20 mouse cellular contexts compared by ENCODE assay signal in the genomic region with DNA sequence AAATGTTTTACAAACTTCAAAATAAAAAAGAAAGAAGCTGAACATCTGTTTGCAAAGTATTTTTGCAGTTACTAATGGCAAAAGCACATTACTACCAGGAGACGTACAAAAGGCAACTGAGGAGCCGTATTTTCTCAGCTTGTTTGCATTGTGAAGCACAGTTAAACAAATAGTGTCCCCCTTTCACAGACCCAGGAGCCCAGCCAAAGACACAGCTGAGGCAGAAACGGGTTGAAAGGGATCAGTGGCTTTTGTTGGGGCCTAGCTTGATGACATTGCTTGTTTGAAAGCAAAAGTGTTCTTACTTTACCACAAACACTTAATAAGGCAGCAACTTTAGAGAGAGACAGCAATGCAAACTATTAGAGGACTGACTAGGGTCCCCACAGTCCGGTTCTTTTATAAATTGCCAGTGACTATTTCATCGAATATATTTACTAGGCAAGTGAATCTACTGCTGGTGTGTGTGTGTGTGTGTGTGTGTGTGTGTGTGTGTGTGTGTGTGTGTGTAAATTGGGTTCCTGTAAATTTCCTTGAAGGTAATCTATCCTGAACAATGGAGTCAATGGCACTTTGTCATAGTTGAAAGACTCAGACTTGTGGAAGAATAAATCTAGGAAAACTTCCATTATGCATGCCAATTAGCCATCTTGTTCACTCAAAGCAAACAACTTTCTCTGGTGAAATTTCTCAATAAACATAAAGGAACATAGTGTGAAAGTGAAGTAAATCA. TPM values are rescaled to one million over a fixed set of nuclear protein-coding genes. Genes with fewer than 3 reads are reported as not detected.
DNase-seq lines count a peak whose midpoint lies in the region; ATAC-seq and TF ChIP-seq lines count a peak whose summit lies in the region.
"Had no signal": no experiment of that assay in that cellular context is flagged by ENCODE, and none has a peak within 500 bp of the region (broad histone marks: within the 10 kb centered on the region; RNA-seq: fewer than 3 reads in every experiment).

No protein-coding gene starts in this region.

- no peak for TF ChIP-seq CTCF in lung, embryonic 14.5 days (IDR thresholded peaks at IDR 0.05; ENCODE audit: low read depth)
- no peak for TF ChIP-seq CTCF in liver, postnatal 0 days (IDR thresholded peaks at IDR 0.05; ENCODE audit: low read depth)

- H3K9ac ChIP-seq in forebrain, embryonic 14.5 days (ENCODE audit: low read length) = no peak overlapping the region
- no peak overlapping the region for H3K9ac ChIP-seq in forebrain, embryonic 12.5 days
- no peak overlapping the region for H3K9ac ChIP-seq in lung, embryonic 14.5 days
- no peak overlapping the region for H3K9ac ChIP-seq in neural tube, embryonic 11.5 days (ENCODE audit: low read length)
- no peak overlapping the region for H3K9ac ChIP-seq in liver, postnatal 0 days (replicated peaks)
- H3K9ac ChIP-seq: embryonic facial prominence, embryonic 15.5 days; heart, embryonic 15.5 days; hindbrain, embryonic 15.5 days had no signal

- peak; percentile 51 for DNase-seq in forebrain, embryonic 14.5 days (ENCODE audit: low spot score)
- peak; percentile 36 for DNase-seq in lung, embryonic 14.5 days
- DNase-seq in lung, postnatal 4 days = no peak
- DNase-seq in embryo, embryonic 11 days = peak; percentile 43
- DNase-seq in neural tube, embryonic 11.5 days (ENCODE audit: low spot score) = peak; percentile 15
- DNase-seq in liver, postnatal 0 days = no peak
- DNase-seq in spleen, postnatal 36 days (ENCODE audit: low spot score in 2 of 2) = no peak
- DNase-seq: cerebellum, adult 11-12 months; gastrocnemius, adult 2 months; heart, adult 18-20 months; kidney, adult 11 months; liver; lung, adult 18-20 months; lung, postnatal 36 days; retina, postnatal 1 day had no signal

- 0 out of 2 replicates have a peak, but pooled peaks have one; percentile 37 for ATAC-seq in forebrain, embryonic 14.5 days
- no peak; the same call in 1 of the 2 replicates for ATAC-seq in forebrain, embryonic 12.5 days (ENCODE audit: low FRiP score)
- no peak for ATAC-seq in lung, embryonic 14.5 days (ENCODE audit: insufficient read depth)
- peak; percentile 67 for ATAC-seq in neural tube, embryonic 11.5 days (ENCODE audit: insufficient read depth, low FRiP score, low TSS enrichment)
- no peak for ATAC-seq in liver, postnatal 0 days

- 8% methylated on average over 5 of the region's 5 CpGs for WGBS in forebrain, embryonic 14.5 days
- WGBS in forebrain, embryonic 12.5 days = 17% methylated on average over 5 of the region's 5 CpGs
- WGBS in lung, embryonic 14.5 days = 42% methylated on average over 5 of the region's 5 CpGs
- 30% methylated on average over 5 of the region's 5 CpGs for WGBS in neural tube, embryonic 11.5 days
- WGBS in liver, postnatal 0 days (ENCODE audit: insufficient replicate concordance) = 60% methylated on average over 5 of the region's 5 CpGs

- no peaks in the 10 kb centered on the region for H3K4me1 ChIP-seq in forebrain, embryonic 14.5 days (ENCODE audit: control insufficient read depth, insufficient read depth, low read length)
- H3K4me1 ChIP-seq in forebrain, embryonic 12.5 days = peaks cover 9% of the 10 kb centered on the region
- no peaks in the 10 kb centered on the region for H3K4me1 ChIP-seq in lung, embryonic 14.5 days (ENCODE audit: insufficient read depth)
- no peaks in the 10 kb centered on the region for H3K4me1 ChIP-seq in neural tube, embryonic 11.5 days (ENCODE audit: control insufficient read depth, insufficient read depth, low read length)
- H3K4me1 ChIP-seq in liver, postnatal 0 days (ENCODE audit: insufficient read depth) = no peaks in the 10 kb centered on the region
- H3K4me1 ChIP-seq: embryonic facial prominence, embryonic 15.5 days; heart, embryonic 15.5 days; hindbrain, embryonic 15.5 days had no signal

- H3K4me3 ChIP-seq in forebrain, embryonic 14.5 days (ENCODE audit: low read depth, low read length) = no peak overlapping the region
- H3K4me3 ChIP-seq in forebrain, embryonic 12.5 days (replicated peaks) = no peak overlapping the region
- H3K4me3 ChIP-seq in lung, embryonic 14.5 days (ENCODE audit: low read depth, low read length) = no peak overlapping the region
- no peak overlapping the region for H3K4me3 ChIP-seq in neural tube, embryonic 11.5 days (ENCODE audit: low read depth, low read length)
- no peak overlapping the region for H3K4me3 ChIP-seq in liver, postnatal 0 days (ENCODE audit: low read depth, low read length)
- H3K4me3 ChIP-seq: embryonic facial prominence, embryonic 15.5 days; gastrocnemius, adult 2 months; heart, embryonic 15.5 days; hindbrain, embryonic 15.5 days had no signal

- no peaks in the 10 kb centered on the region for H3K36me3 ChIP-seq in forebrain, embryonic 14.5 days (ENCODE audit: control insufficient read depth, insufficient read depth, low read length)
- no peaks in the 10 kb centered on the region for H3K36me3 ChIP-seq in forebrain, embryonic 12.5 days (replicated peaks)
- H3K36me3 ChIP-seq in lung, embryonic 14.5 days (ENCODE audit: insufficient read depth) = no peaks in the 10 kb centered on the region
- no peaks in the 10 kb centered on the region for H3K36me3 ChIP-seq in neural tube, embryonic 11.5 days (ENCODE audit: control insufficient read depth, insufficient read depth, low read length)
- H3K36me3 ChIP-seq in liver, postnatal 0 days (replicated peaks; ENCODE audit: insufficient read depth, low read length) = no peaks in the 10 kb centered on the region
- H3K36me3 ChIP-seq: embryonic facial prominence, embryonic 15.5 days; heart, embryonic 15.5 days; hindbrain, embryonic 15.5 days had no signal

- H3K4me2 ChIP-seq in forebrain, embryonic 14.5 days (ENCODE audit: low read length) = no peak overlapping the region
- H3K4me2 ChIP-seq in forebrain, embryonic 12.5 days = no peak overlapping the region
- no peak overlapping the region for H3K4me2 ChIP-seq in lung, embryonic 14.5 days
- no peak overlapping the region for H3K4me2 ChIP-seq in neural tube, embryonic 11.5 days (ENCODE audit: low read depth)
- no peak overlapping the region for H3K4me2 ChIP-seq in liver, postnatal 0 days (ENCODE audit: low read depth, low read length)
- H3K4me2 ChIP-seq: embryonic facial prominence, embryonic 15.5 days; heart, embryonic 15.5 days; hindbrain, embryonic 15.5 days had no signal

- H3K27me3 ChIP-seq in forebrain, embryonic 14.5 days (replicated peaks; ENCODE audit: control insufficient read depth, insufficient read depth, low read length) = no peaks in the 10 kb centered on the region
- H3K27me3 ChIP-seq in forebrain, embryonic 12.5 days = no peaks in the 10 kb centered on the region
- no peaks in the 10 kb centered on the region for H3K27me3 ChIP-seq in lung, embryonic 14.5 days (ENCODE audit: insufficient read depth, low read length)
- no peaks in the 10 kb centered on the region for H3K27me3 ChIP-seq in neural tube, embryonic 11.5 days (ENCODE audit: control insufficient read depth, insufficient read depth, low read length)
- no peaks in the 10 kb centered on the region for H3K27me3 ChIP-seq in liver, postnatal 0 days (ENCODE audit: insufficient read depth, low read length)
- H3K27me3 ChIP-seq: CH12.LX; embryonic facial prominence, embryonic 15.5 days; heart, embryonic 15.5 days; hindbrain, embryonic 15.5 days had no signal

- TF ChIP-seq EP300 in liver, postnatal 0 days (IDR thresholded peaks at IDR 0.05; ENCODE audit: low read depth) = no peak

- H3K9me3 ChIP-seq in forebrain, embryonic 14.5 days (replicated peaks; ENCODE audit: control insufficient read depth, low read length) = no peaks in the 10 kb centered on the region
- H3K9me3 ChIP-seq in forebrain, embryonic 12.5 days = no peaks in the 10 kb centered on the region
- no peaks in the 10 kb centered on the region for H3K9me3 ChIP-seq in lung, embryonic 14.5 days (ENCODE audit: low read depth, low read length)
- H3K9me3 ChIP-seq in neural tube, embryonic 11.5 days (ENCODE audit: control insufficient read depth, low read length) = no peaks in the 10 kb centered on the region
- H3K9me3 ChIP-seq in liver, postnatal 0 days (ENCODE audit: low read length) = no peaks in the 10 kb centered on the region
- H3K9me3 ChIP-seq: embryonic facial prominence, embryonic 15.5 days; heart, embryonic 15.5 days; hindbrain, embryonic 15.5 days had no signal

- H3K27ac ChIP-seq in forebrain, embryonic 14.5 days (ENCODE audit: low read depth, low read length) = no peak overlapping the region
- H3K27ac ChIP-seq in forebrain, embryonic 12.5 days = no peak overlapping the region
- H3K27ac ChIP-seq in lung, embryonic 14.5 days (ENCODE audit: low read depth) = no peak overlapping the region
- no peak overlapping the region for H3K27ac ChIP-seq in neural tube, embryonic 11.5 days (ENCODE audit: low read depth, low read length)
- H3K27ac ChIP-seq in liver, postnatal 0 days (ENCODE audit: low read depth) = no peak overlapping the region
- H3K27ac ChIP-seq: embryonic facial prominence, embryonic 15.5 days; gastrocnemius, adult 2 months; heart, embryonic 15.5 days; hindbrain, embryonic 15.5 days had no signal

RNA-seq across cellular contexts. Expression of a gene that starts 57.8 kb away (rescaled TPM):
- polyA plus RNA-seq in forebrain, embryonic 14.5 days (2014; fragmentation: Nextera tagmentation; extraction: Ambion mirVana) = 26.4 and 43.8 TPM in 2 replicates
- polyA plus RNA-seq in forebrain, embryonic 12.5 days (2016; fragmentation: Nextera tagmentation; extraction: Ambion mirVana) = 42.9 and 53.9 TPM in 2 replicates
- 59.0 and 61.3 TPM in 2 replicates for polyA plus RNA-seq in lung, embryonic 14.5 days (2014; fragmentation: Nextera tagmentation; extraction: Ambion mirVana)
- polyA plus RNA-seq in neural tube, embryonic 11.5 days (2014; fragmentation: Nextera tagmentation; extraction: Ambion mirVana) = 58.2 and 60.3 TPM in 2 replicates
- 1.1 and 1.2 TPM in 2 replicates for polyA plus RNA-seq in liver, postnatal 0 days (2015; fragmentation: Nextera tagmentation; extraction: Ambion mirVana)

Comparison
In these comparisons a context has a peak if more than half of its experiments do, and no peak if none do; other contexts are left out.
1. ATAC-seq: peak in forebrain, embryonic 14.5 days (single experiment) and neural tube, embryonic 11.5 days (single experiment); none in forebrain, embryonic 12.5 days (single experiment), lung, embryonic 14.5 days (single experiment) and liver, postnatal 0 days (single experiment).
2. DNase-seq: peak in forebrain, embryonic 14.5 days (single experiment), lung, embryonic 14.5 days (single experiment), embryo, embryonic 11 days (single experiment) and neural tube, embryonic 11.5 days (single experiment); none in lung, postnatal 4 days (0 of 2), liver, postnatal 0 days (single experiment) and spleen, postnatal 36 days (0 of 2).
3. RNA of a gene that starts 57.8 kb away (polyA plus RNA-seq): 59.0 to 61.3 TPM in lung, embryonic 14.5 days, 58.2 to 60.3 TPM in neural tube, embryonic 11.5 days, 42.9 to 53.9 TPM in forebrain, embryonic 12.5 days and 26.4 to 43.8 TPM in forebrain, embryonic 14.5 days; 1.1 to 1.2 TPM in liver, postnatal 0 days; every median in the first group is over 10 times any median in the second.